Mouse (Mus musculus) limb, embryonic 11.5 days (tissue): ENCODE results near the gene Smim7. TPM values are rescaled to one million over a fixed set of nuclear protein-coding genes. Genes with fewer than 3 reads are reported as not detected.

Experiments used
- ATAC-seq: fragments of 200-750 bp; cut with Nextera tagmentation; 2 replicates; pipeline ENCODE4 v1.8.0; 2017; ENCODE audit warnings: low read depth; ENCODE audit not compliant: insufficient number of reproducible peaks, low FRiP score, low TSS enrichment
- DNase-seq: peaks from one replicate; pipeline ENCODE4 v3.0.0-alpha.2; 2015; ENCODE audit warnings: low spot score
- H3K27ac ChIP-seq: fragments of 300-500 bp; sonication (generic); replicated peaks from 2 replicates; pipeline ENCODE4 v1.5.1; 2014; ENCODE audit warnings: low read depth, mild to moderate bottlenecking, low read length
- H3K27me3 ChIP-seq: fragments of 300-500 bp; sonication (generic); 2 replicates; pipeline ENCODE4 v1.6.1; 2014; ENCODE audit warnings: mild to moderate bottlenecking, low read length, mixed read lengths; ENCODE audit not compliant: control insufficient read depth, insufficient read depth
- H3K36me3 ChIP-seq: fragments of 300-500 bp; sonication (generic); 2 replicates; pipeline ENCODE4 v1.6.1; 2014; ENCODE audit warnings: mild to moderate bottlenecking, low read length, moderate library complexity, mixed read lengths; ENCODE audit not compliant: control insufficient read depth, insufficient read depth
- H3K4me1 ChIP-seq: fragments of 300-500 bp; sonication (generic); 2 replicates; pipeline ENCODE4 v1.6.1; 2014; ENCODE audit warnings: low read length, mixed read lengths; ENCODE audit not compliant: control insufficient read depth, insufficient read depth
- H3K4me2 ChIP-seq: fragments of 300-500 bp; sonication (generic); 2 replicates; pipeline ENCODE4 v1.6.1; 2014; ENCODE audit warnings: low read depth, mild to moderate bottlenecking, moderate library complexity; ENCODE audit not compliant: severe bottlenecking
- H3K4me3 ChIP-seq: fragments of 300-500 bp; sonication (generic); 2 replicates; pipeline ENCODE4 v1.5.1; 2014; ENCODE audit warnings: low read depth, low read length
- H3K9ac ChIP-seq: fragments of 300-500 bp; sonication (generic); 2 replicates; pipeline ENCODE4 v1.6.1; 2014; ENCODE audit warnings: mild to moderate bottlenecking, low read length
- H3K9me3 ChIP-seq: fragments of 300-500 bp; sonication (generic); 2 replicates; pipeline ENCODE4 v1.6.1; 2016; ENCODE audit warnings: low read length; ENCODE audit not compliant: control insufficient read depth
- WGBS: fragments of 180-500 bp; shearing (Covaris S2); extraction: QIAGEN DNeasy Blood & Tissue Kit; methylation state at CpG from one replicate; pipeline ENCODE4 v1.1.7; 2014; 5-methylcytosine and 5-hydroxymethylcytosine counted together
- microRNA-seq: library from miRNA; unstranded; fragments of <30 nt; microRNA quantifications from one replicate; pipeline ENCODE4, GENCODE M21; 2016
- polyA plus RNA-seq: library from polyadenylated mRNA; unstranded; fragments of >200 nt; fragmentation: Nextera tagmentation; extraction: Ambion mirVana; gene quantifications from 2 replicates; pipeline ENCODE4 v1.2.1, GENCODE M21; 2014

The Smim7 gene
- polyA plus RNA-seq, 1 experiment from 2014 or later, result 107 TPM

GRCm38 (mm10) chr8:72521888-72522287 is 49.0 kb downstream of the Smim7 start:
- Histone ChIP-seq H3K4me2 (no peak overlapping the region), H3K36me3 (no peaks in the 10 kb centered on the region), H3K4me3 (no peak overlapping the region), H3K9ac (no peak overlapping the region), H3K9me3 (no peaks in the 10 kb centered on the region), H3K27me3 (no peaks in the 10 kb centered on the region), H3K4me1 (no peaks in the 10 kb centered on the region), H3K27ac (no peak overlapping the region)
- DNase-seq (no peak), ATAC-seq (no peak)

- Histone ChIP-seq H3K9ac (no peak overlapping the region), H3K27ac (no peak overlapping the region)
- 74% methylated on average over 7 of the region's 7 CpGs for WGBS
These were observed 53.4 kb downstream of the Smim7 start for GRCm38 (mm10) chr8:72517421-72517988.

More at GRCm38 (mm10) chr8:72517421-72517988, 53.4 kb downstream of the Smim7 start:
- H3K36me3 ChIP-seq, result no peaks in the 10 kb centered on the region
- DNase-seq (no peak), ATAC-seq (no peak)
- no peaks in the 10 kb centered on the region for H3K27me3 ChIP-seq
- H3K4me2 ChIP-seq, result no peak overlapping the region
- no peak overlapping the region for H3K4me3 ChIP-seq
- H3K9me3 ChIP-seq, result no peaks in the 10 kb centered on the region
- no peaks in the 10 kb centered on the region for H3K4me1 ChIP-seq

Small RNA genes within 50 kb of the gene (microRNA-seq; reads per million reads assigned to microRNA genes)
- not detected for gene Gm28019

Other genes with a start within 250 kb of the Smim7 start
- 82.2 and 83.7 TPM in 2 replicates for gene Eps15l1, start 149.6 kb downstream of the Smim7 start, polyA plus RNA-seq
- gene Calr3, start 127.2 kb downstream of the Smim7 start, polyA plus RNA-seq, result 0.79 and 1.5 TPM in 2 replicates
- gene 1700030K09Rik, start 127.2 kb downstream of the Smim7 start, polyA plus RNA-seq, result 13.5 and 14.8 TPM in 2 replicates
- gene Cherp, start 95.9 kb downstream of the Smim7 start, polyA plus RNA-seq, result 75.7 and 91.6 TPM in 2 replicates
- gene Slc35e1, start 78.5 kb downstream of the Smim7 start, polyA plus RNA-seq, result 16.9 and 19.2 TPM in 2 replicates
- 14.8 and 16.3 TPM in 2 replicates for gene Med26, start 22.8 kb downstream of the Smim7 start, polyA plus RNA-seq
- 10.3 and 11.2 TPM in 2 replicates for gene Tmem38a, start 967 bp upstream of the Smim7 start, polyA plus RNA-seq
- gene Nwd1, start 75.6 kb upstream of the Smim7 start, polyA plus RNA-seq, result 0.03 TPM in 1 of 2 replicates, not detected in the other
- 152 and 155 TPM in 2 replicates for gene Sin3b, start 152.2 kb upstream of the Smim7 start, polyA plus RNA-seq
- gene F2rl3, start 190.8 kb upstream of the Smim7 start, polyA plus RNA-seq, result 1.1 and 1.7 TPM in 2 replicates